Mouse (Mus musculus): Measurements from ENCODE around the gene Kcnip1.

The Kcnip1 gene

DNA sequence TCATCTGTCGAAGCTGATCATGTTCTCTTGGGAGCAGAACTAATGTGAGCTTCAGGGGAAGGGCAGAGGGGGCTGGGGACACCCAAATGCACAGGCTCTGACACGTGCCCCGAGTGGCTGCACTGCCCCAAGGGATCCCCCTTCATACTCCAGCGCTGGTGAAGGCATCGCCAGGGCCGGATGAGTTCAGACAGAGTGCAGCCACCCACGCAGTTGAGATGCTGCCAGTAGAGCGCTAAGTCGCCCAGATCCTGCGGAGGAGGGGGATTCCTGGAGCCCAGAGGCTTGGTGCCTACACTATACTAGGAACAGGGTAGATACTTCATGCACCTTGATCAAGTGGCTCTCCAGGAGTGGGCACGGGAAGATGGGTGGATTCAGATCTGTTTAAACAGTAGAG lies 143.3 kb downstream of the Kcnip1 start:
- in situ Hi-C loops (cut with MboI; ENCODE audit: low sequenced_read_pairs), result no loop called here

DNA sequence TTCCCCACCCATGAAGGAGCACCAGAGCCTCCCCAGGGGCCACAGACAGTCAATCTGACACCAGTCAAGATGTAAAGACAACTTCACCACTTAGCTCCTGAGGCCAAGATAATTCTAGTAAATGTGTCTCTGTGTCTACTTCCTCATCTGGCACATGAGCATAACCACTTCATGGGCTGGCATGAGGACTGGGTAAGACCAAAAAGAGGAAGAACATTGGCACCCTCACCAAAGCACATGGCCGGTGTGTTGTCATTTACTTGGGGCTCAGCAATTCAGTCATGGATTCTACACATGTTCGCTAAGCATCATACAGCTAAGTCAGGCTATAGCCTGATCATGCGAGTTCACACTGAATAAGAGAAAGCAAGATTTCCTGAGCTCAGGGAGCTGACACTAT lies 144.3 kb downstream of the Kcnip1 start:
- in situ Hi-C loops (cut with MboI; ENCODE audit: low sequenced_read_pairs), result no loop called here

DNA sequence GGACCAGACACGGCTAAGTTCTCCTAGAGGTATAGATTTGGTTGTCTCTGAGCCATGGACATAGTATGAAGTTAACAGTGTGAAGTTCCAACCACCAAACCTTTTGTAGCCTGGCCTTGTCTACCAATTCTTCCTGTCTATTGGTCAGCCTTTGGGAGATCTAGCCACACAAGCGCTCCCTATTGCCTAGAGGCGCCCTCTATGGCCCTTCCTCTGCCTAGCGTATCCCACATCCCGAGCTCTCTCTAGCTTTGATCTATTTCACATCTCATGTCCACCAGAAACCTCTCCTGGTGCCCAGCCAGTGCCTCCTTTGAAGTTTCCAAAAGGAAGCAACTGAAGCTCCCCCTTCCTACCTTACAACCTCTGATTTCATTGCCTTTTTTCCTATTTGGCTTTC lies 147.0 kb downstream of the Kcnip1 start:
- in situ Hi-C loops (cut with MboI; ENCODE audit: low sequenced_read_pairs), result no loop called here

DNA sequence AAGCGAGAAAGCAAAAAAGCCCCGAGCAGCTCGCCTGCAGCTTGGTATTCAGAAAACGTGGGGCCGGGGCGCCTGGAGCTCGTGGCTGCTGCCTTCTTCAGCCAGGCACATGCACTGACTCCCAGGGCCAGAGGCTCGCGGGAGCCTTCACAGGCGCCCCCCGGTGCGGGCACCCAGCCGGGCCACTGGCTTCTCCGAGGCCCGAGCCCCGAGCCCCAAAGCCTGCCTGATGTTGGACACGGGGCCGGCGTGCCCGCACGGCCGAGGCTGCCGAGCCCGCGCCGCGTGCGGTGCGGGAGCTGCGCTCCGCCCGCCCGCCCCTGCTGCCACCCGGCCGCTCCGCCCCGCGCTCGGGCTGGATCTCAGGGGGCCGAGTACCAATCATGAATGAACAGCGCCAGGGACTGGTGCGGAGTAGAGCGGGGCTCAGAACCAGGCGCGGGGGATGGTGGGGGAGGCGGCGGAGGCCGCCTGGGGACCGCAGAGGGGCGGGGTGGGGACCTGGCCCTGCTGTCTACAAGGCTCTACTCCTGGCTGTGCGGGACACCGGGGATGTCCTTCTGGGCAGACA lies 149.6 kb downstream of the Kcnip1 start:
- in situ Hi-C loops (cut with MboI; ENCODE audit: low sequenced_read_pairs), result no loop called here

DNA sequence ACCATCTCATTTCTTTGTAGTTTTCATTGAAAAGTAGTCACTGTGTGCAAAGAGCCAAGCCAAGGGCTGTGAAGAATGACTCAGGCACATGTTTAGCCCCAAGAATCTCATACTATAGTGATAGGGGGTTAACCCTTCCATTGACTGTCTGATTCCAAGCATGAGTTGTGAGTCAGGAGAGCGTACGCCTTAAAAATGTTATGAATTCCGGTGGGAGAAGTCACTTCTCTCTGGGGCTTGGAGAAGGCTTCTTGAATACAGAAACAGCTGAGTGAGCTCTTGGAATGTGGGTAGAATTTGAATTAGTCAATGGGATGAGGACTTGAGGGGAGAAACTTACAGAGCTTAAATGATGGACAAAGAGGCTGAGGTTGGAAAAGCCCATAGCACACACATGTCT lies 153.9 kb downstream of the Kcnip1 start:
- in situ Hi-C loops (cut with MboI; ENCODE audit: low sequenced_read_pairs), result no loop called here

DNA sequence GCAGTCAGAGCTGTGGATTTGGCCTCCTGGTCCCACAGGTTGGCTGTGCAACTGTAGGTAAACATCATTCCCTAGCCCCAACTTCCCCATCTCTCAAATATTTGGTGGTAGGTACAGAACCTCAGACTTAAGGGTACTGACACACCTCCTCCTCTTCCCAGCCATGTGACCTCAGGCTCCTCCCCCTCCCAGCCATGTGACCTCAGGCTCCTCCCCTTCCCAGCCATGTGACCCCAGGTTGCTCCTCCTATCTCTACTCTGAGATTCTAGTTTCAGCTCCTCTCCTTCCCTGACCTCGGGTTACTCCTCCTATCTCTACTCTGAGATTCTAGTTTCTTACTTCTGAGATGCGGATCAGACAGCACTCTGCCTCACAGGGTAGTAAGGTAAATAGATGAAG lies 163.2 kb downstream of the Kcnip1 start:
- in situ Hi-C loops (cut with MboI; ENCODE audit: low sequenced_read_pairs), result no loop called here

DNA sequence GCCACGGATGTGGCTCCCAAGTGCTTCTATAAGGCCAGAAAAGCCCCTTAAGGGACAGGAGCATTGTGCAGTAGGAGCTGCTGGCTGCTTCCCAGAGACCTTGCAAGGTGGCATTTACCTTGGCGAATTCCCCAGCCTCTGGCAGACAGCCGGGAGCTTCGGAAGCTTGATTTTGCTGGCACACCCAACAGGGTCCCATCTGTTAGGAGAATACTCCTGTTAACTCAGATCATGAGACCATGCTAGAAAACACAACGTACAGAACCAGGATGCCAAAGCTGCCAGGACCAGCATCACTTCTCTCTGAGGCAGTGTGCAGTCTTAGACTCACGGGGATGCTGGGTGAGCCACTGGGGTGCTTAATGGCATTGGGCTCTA lies 165.1 kb downstream of the Kcnip1 start:
- in situ Hi-C loops (cut with MboI; ENCODE audit: low sequenced_read_pairs), result no loop called here

DNA sequence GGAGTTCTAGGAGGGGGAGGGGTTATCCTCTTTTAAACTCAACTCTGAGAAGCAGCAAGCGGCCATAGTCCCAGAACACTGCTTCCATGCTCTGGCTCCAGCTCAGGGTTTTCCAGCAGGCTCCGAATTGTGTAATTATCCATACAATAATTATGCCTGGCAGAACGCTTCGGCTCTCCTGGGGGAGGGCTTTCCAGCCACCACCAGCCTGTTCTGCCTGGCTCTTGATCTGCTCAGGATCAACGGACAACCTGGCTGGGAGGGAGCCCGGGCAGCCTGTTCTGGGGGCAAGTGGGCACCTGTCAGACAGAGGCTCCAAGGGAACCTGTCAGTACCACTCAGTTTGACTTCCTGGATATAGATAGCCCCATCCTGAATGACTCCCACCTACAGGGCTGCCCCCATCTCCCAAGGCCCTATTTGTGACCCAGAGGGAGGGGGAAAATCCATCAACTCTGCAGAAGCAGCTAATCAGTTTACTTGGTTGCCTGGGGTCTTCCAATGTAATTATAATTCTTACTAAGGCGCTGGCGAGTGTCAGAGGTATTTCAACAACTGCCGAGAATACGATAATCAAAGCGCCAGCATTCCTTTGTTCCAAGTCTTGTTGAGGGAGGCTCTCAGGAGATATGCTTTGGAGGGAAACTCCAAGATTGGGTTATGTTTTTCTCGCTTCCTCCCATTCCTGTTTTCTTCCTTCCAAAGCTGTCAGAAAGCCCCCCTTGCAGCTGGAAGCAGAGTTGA lies 165.7 kb downstream of the Kcnip1 start:
- in situ Hi-C loops (cut with MboI; ENCODE audit: low sequenced_read_pairs), result no loop called here

DNA sequence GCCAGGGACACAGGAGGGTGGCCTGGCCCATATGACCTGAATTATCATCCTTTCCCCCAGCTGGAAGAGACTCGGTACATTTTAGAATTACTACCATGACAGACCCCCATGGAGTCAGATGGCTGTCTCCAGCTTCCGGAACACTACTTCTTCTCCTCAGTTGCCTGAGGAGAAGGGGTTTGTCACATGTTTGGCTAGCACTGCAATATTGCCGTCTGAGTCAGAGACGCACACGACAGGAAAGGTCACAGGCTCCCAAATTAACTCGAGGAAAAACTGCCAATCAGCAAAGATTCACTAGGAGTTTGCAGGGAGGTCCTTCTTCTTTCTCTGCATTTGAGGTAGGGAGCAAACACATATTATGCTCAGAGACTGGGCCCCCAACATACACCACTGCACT lies 168.2 kb downstream of the Kcnip1 start:
- in situ Hi-C loops (cut with MboI; ENCODE audit: low sequenced_read_pairs), result no loop called here

DNA sequence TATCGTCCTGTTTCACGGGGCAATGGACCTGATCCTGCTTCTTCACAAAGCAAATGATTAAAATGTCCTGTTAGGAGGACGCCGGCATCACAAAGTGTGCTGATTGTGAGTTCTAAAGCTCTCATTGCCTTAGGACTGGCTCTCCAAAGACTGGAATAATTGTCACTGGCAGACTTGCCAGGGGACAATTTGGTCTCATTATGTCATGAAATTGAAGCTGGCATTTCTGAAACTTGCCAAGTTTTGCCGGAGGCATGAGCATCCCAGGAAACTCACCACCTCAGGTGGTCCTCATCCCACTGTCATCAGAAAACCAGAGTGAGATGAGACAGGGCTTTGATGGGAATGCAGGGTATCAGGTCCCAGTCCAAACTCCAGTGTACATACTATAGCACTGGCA lies 171.6 kb downstream of the Kcnip1 start:
- in situ Hi-C loops (cut with MboI; ENCODE audit: low sequenced_read_pairs), result no loop called here

DNA sequence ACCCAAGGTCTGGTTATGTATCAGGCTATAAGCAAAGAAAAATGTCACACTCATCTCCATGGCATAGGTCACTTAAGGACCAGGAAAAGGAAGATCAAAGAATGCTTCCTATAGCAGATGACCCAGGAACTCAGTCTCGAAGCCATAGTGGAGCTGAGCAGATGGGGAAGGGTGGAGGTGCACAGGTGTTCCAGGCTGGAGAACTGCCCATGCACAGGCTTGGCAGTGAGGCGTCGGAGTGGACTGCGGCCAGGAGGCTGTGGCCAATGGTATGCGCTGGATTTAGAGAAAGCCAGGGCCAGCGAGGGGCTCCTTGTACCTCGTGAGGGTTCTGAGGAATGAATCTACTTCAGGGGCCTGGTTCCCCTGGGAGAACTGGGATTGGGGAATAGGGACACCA lies 172.1 kb downstream of the Kcnip1 start:
- in situ Hi-C loops (cut with MboI; ENCODE audit: low sequenced_read_pairs), result no loop called here

DNA sequence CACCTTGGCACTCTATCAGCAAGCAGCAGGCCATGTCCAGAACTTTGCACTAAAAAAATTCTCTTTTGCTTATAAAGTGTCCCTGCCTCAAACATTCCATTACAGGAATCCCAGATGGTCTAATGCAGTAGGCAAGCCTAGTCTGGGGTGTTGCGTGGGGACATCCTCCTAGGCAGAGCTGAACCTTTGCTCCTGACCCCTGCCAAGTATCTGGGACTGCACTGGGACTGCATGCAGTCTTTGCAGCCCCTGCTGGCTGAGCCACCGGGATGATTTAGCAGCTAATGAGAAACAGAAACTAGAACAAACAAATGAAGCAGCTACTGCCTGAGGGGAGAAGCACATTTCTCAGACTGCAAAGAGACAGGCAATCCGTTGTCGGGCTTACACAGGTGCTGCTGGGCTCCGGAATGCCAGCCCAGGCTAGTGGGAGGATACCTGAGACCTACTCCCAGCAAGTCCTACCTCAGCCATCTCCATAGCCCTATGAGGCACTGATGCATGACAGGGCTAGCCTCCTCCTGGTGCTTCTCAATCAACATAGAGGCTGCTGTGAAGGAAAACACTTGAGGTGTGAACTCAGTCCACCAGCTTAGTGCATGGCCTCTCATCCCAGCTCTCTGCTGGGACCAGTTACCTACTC lies 174.0 kb downstream of the Kcnip1 start:
- in situ Hi-C loops (cut with MboI; ENCODE audit: low sequenced_read_pairs), result no loop called here

DNA sequence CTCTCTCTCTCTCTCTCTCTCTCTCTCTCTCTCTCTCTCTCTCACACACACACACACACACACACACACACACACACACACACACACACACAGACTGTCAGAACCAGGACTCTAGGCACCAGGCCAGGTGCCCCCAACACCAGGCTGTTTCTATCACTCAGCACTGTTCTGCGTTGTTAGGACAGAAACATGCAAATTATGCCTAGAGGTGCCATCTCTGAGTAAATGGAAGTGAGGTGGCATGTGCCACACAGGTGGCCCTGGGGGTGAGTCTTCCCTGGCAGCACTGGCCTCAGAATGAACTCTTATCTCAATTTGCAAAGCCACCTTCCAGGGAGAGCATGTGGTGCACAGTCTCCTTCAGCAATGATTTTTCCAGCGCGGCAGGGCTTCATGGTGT lies 176.9 kb downstream of the Kcnip1 start:
- in situ Hi-C loops (cut with MboI; ENCODE audit: low sequenced_read_pairs), result no loop called here

DNA sequence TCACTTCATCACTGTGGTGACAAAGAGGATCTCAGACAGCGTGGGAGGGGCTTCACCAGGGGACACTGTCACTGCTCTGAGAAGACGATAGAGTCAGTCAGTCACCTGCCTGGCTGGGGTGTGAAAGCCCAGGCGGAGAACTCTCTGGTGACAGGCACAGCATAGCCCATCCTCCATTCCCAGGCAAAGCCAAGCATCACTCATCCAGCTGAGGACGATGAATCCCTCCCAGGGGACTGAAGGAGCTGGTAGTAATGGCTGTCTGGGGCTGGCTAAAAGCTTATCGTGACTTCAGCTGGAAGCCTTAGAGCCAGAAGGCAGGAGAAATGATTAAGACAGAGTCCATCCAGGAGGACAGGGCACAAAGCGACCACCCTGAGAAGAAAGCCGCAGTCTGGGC lies 182.8 kb downstream of the Kcnip1 start:
- in situ Hi-C loops (cut with MboI; ENCODE audit: low sequenced_read_pairs), result no loop called here

DNA sequence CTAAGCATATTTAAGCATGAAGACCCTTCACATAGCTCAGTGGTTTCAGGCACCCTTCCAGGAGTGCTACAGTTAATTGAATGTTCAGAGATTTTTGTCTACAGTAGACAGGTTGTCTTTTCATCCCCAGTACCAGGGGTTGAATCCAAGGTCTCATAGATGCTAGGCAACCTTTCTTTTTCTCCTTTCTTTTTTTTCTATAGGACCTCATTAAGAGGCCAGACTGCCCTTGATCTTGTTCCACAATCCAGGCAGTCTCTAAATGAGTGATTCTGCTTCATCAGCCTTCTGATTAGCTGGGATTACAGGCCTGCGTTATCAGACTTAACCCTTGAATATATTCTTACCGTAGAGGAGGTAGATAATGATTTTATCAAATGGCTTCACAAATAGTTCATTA lies 189.9 kb downstream of the Kcnip1 start:
- in situ Hi-C loops (cut with MboI; ENCODE audit: low sequenced_read_pairs), result no loop called here

DNA sequence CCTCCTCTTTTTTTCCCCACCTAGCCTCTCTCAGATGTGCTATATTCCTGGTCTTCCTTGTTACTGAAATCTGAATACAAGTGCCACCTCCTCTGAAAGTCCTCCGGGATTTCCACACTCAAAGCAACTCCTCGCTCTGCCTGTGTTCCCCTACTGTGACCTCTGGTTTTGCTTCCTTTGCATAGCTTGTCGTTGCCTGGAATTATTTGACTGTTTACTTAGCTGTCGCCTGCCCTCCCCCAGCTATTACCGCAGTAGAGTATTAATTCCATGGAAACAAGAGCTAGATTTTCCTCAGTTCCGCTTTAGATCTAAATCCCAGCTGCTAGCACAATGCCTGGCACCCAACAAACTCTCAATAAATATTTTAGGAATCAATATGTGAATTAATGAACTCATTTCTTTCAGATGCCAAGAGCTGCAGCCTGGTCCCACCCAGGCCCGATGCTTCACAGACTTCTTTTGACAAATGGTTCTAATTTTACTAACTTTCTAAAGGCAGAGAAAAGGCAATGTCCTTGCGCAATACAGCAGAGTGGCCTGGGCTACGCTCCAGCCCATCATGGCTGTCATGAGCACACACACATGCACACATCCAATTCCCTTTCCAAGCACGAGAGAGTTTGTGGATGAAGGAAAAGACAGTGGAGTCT lies 192.4 kb downstream of the Kcnip1 start:
- in situ Hi-C loops (cut with MboI; ENCODE audit: low sequenced_read_pairs), result no loop called here

DNA sequence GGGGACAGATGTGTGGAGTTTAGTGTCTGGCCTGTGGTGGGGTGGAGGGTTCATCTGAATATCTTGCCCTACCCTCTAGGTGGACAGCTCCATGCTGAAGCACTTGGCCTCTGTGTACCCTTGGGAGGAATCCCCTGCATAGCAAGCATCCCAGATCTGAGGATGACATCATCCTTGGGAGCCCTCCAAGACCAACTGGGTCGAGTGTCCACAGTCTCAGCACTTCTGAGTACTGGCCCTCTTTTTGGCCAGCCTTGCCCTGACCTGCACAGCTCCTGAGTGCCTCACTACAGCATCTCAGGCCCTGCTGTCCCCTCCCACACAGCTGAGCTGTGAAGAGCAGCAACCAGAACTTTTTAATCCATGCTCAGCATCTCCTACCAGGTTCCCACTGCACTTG lies 193.0 kb downstream of the Kcnip1 start:
- in situ Hi-C loops (cut with MboI; ENCODE audit: low sequenced_read_pairs), result no loop called here

DNA sequence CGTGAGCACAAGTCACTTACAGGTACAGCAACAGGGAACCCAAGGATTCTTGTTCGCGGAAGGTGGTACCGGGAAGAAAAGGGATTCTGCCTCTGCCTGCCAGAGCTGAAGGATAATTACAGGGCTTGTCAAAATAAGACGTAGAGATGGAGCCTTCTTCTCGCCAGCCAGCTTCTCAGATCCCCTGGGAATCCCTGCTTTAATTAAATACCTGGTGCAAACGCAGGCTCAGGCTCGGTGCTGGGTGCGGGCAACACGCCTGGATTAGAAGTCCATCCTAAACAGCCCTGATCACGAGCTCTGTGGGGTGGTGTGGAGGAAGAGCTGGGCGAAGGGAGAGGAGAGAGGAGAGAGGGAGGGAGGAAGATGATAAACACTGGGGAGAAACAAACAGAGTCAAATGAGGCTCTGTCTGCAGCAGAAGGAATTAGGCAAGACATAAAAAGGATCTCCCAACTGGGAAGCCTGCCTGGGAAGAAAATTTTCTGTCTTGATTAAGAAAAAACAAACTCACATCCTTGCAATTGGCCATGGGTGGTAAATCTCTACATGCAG lies 194.8 kb downstream of the Kcnip1 start:
- in situ Hi-C loops (cut with MboI; ENCODE audit: low sequenced_read_pairs), result no loop called here

DNA sequence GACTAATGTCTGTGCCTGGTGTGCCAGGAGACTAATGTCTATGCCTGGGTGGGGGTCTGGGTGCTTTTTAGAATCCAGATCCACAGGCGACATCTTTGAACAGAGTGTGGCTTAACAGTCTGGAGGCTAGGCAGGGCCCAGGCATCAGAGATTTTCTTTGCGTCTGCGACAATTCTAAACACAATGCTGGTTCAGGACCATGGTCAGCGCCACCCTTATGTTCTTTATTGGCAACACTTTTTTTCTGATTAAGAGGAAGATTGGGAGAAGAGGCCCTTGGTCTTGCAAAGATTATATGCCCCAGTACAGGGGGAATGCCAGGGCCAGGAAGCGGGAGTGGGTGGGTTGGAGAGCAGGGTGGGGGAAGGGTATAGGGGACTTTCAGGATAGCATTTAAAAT lies 205.6 kb downstream of the Kcnip1 start:
- in situ Hi-C loops (cut with MboI; ENCODE audit: low sequenced_read_pairs), result no loop called here

DNA sequence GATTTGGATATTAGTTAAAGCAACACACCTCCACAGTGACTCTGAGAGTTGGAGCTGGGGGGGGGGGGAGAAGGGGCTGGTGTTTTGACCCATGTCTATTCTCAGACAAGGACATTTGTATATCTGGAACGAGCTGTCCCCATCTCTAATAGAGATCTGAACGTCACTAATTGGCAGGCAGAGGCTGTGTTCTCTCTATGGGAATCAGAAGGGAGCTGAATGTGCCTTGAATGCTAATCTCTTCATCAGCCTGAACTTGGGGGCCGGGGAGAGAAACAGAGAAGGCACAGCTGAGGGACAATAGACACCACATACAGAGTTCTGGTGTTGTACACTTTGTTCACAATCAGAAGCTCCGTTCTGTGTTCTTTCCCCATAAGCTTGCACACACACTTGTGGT lies 206.4 kb downstream of the Kcnip1 start:
- in situ Hi-C loops (cut with MboI; ENCODE audit: low sequenced_read_pairs), result no loop called here

DNA sequence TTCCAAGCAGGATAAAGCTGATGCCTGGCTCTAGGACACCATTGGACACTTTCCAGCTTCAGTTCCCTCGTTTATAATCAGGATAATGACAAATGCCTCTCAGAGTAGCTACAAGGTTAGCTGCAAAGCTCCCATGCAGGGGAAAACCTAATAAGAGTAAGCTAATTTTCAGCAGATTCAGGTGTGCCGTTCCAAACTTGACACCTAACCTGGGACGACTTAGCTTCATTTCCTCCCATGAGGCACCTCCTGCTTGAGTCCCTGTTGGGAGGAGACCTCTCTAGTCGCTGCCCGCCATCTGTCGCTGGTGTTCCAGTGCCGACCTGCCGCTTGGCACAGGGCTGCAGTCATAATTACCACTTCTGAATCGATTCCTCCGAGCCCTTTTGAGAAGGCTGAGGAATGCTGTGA lies 211.4 kb downstream of the Kcnip1 start:
- in situ Hi-C loops (cut with MboI; ENCODE audit: low sequenced_read_pairs), result no loop called here

DNA sequence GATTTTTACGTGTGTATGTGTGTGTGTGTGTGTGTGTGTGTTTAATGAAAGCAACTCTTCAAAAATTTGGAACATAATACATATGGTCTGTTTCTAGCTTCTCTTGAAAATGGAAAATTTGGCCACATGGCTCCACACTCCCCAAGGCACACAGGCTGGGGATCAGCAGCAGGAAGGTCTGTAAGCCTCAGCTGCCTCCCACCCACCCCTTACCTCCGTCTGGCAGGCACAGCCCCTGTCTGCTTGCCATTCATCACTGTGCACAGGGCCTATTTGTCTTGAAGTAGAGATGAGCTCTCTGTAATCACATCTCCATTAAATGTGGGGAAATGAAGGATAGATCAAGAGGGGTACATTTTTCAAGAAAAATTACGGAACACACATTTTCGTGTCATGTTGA lies 212.7 kb downstream of the Kcnip1 start:
- in situ Hi-C loops (cut with MboI; ENCODE audit: low sequenced_read_pairs), result no loop called here
